Mouse (Mus musculus) urinary bladder, postnatal 0 days (tissue): ENCODE measurements around the gene Olfr642. TPM values are rescaled to one million over a fixed set of nuclear protein-coding genes. Genes with fewer than 3 reads are reported as not detected.

Experiments
- polyA plus RNA-seq: library from polyadenylated mRNA; unstranded; fragments of >200 nt; fragmentation: Nextera tagmentation; extraction: Ambion mirVana; gene quantifications from 2 replicates; pipeline ENCODE4 v1.2.1, GENCODE M21; 2015

Olfr642 gene
- polyA plus RNA-seq: not detected in 2 replicates

GRCm38 (mm10) chr7:104052566-104052965, at the start of gene Olfr642:
TSS of gene Olfr642 (minus strand) at chr7:104052666.

GRCm38 (mm10) chr7:104085365-104085764, 32.9 kb upstream of the Olfr642 start, which contains the start of gene Olfr645:
TSS of gene Olfr645 (minus strand) at chr7:104085465.

GRCm38 (mm10) chr7:104071769-104072168, 19.3 kb upstream of the Olfr642 start, which contains the start of gene Olfr644:
TSS of gene Olfr644 (minus strand) at chr7:104071869.

GRCm38 (mm10) chr7:104061345-104061744, 8.9 kb upstream of the Olfr642 start, which contains the start of gene 4930516K23Rik:
TSS of gene 4930516K23Rik (minus strand) at chr7:104061445.

GRCm38 (mm10) chr7:104035145-104035544, 17.3 kb downstream of the Olfr642 start, which contains the start of gene Olfr641:
TSS of gene Olfr641 (plus strand) at chr7:104035445.

GRCm38 (mm10) chr7:104025473-104025872, 27.0 kb downstream of the Olfr642 start, which contains the start of gene Olfr640:
TSS of gene Olfr640 (minus strand) at chr7:104025573.

GRCm38 (mm10) chr7:104017203-104017602, 35.3 kb downstream of the Olfr642 start, which contains the start of gene Olfr639:
TSS of gene Olfr639 (minus strand) at chr7:104017303.

GRCm38 (mm10) chr7:103998446-103998845, 54.0 kb downstream of the Olfr642 start, which contains the start of gene Olfr638:
TSS of gene Olfr638 (plus strand) at chr7:103998746.

Other genes starting within 250 kb of the Olfr642 start
- 1,351 and 3,387 TPM in 2 replicates for gene Hbb-bt, start 238.7 kb downstream of the Olfr642 start, polyA plus RNA-seq
- gene Hbb-bs, start 224.6 kb downstream of the Olfr642 start, polyA plus RNA-seq: 8,698 and 21,253 TPM in 2 replicates
- not detected in 2 replicates for gene Hbb-bh2, start 212.1 kb downstream of the Olfr642 start, polyA plus RNA-seq
- not detected in 2 replicates for gene Hbb-bh1, start 209.5 kb downstream of the Olfr642 start, polyA plus RNA-seq
- gene Hbb-y, start 199.4 kb downstream of the Olfr642 start, polyA plus RNA-seq: 0.78 and 3.6 TPM in 2 replicates
- not detected in 2 replicates for gene Olfr66, start 166.4 kb downstream of the Olfr642 start, polyA plus RNA-seq
- not detected in 2 replicates for gene Olfr64, start 158.2 kb downstream of the Olfr642 start, polyA plus RNA-seq
- not detected in 2 replicates for gene Olfr65, start 149.2 kb downstream of the Olfr642 start, polyA plus RNA-seq
- gene Olfr631, start 123.8 kb downstream of the Olfr642 start, polyA plus RNA-seq: not detected in 2 replicates
- gene Olfr632, start 118.3 kb downstream of the Olfr642 start, polyA plus RNA-seq: not detected in 2 replicates
- gene Olfr633, start 108.2 kb downstream of the Olfr642 start, polyA plus RNA-seq: not detected in 2 replicates
- not detected in 2 replicates for gene Olfr635, start 81.5 kb downstream of the Olfr642 start, polyA plus RNA-seq
- gene Olfr638, start 53.9 kb downstream of the Olfr642 start, polyA plus RNA-seq: not detected in 2 replicates
- not detected in 2 replicates for gene Olfr639, start 35.4 kb downstream of the Olfr642 start, polyA plus RNA-seq
- gene Olfr640, start 27.1 kb downstream of the Olfr642 start, polyA plus RNA-seq: not detected in 2 replicates
- not detected in 2 replicates for gene Olfr641, start 17.2 kb downstream of the Olfr642 start, polyA plus RNA-seq
- not detected in 2 replicates for gene 4930516K23Rik, start 8.8 kb upstream of the Olfr642 start, polyA plus RNA-seq
- gene Olfr644, start 19.2 kb upstream of the Olfr642 start, polyA plus RNA-seq: not detected in 2 replicates
- gene Olfr645, start 32.8 kb upstream of the Olfr642 start, polyA plus RNA-seq: not detected in 2 replicates
- not detected in 2 replicates for gene Olfr646, start 52.2 kb upstream of the Olfr642 start, polyA plus RNA-seq
- not detected in 2 replicates for gene Ubqln5, start 77.2 kb upstream of the Olfr642 start, polyA plus RNA-seq
- gene Olfr643, start 84.7 kb upstream of the Olfr642 start, polyA plus RNA-seq: not detected in 2 replicates
- not detected in 2 replicates for gene Ubqln3, start 90.6 kb upstream of the Olfr642 start, polyA plus RNA-seq
- not detected in 2 replicates for gene Ubqlnl, start 97.9 kb upstream of the Olfr642 start, polyA plus RNA-seq
- not detected in 2 replicates for gene Olfm5, start 112.2 kb upstream of the Olfr642 start, polyA plus RNA-seq
- gene Olfr648, start 130.7 kb upstream of the Olfr642 start, polyA plus RNA-seq: 0.05 and 0.07 TPM in 2 replicates
- not detected in 2 replicates for gene Olfr649, start 143.3 kb upstream of the Olfr642 start, polyA plus RNA-seq
- gene Trim6, start 166.1 kb upstream of the Olfr642 start, polyA plus RNA-seq: 0.63 and 1.2 TPM in 2 replicates
- 2.3 and 2.7 TPM in 2 replicates for gene Trim34a, start 191.8 kb upstream of the Olfr642 start, polyA plus RNA-seq
- 0.36 and 0.41 TPM in 2 replicates for gene Trim5, start 235.4 kb upstream of the Olfr642 start, polyA plus RNA-seq